Mouse (Mus musculus): Measurements from ENCODE around the gene Steap3.
"Not testable (repeated sequence)": the region's sequence is repeated elsewhere in the genome, so short reads cannot be mapped to it uniquely, and the experiment has no call there.

Gene Steap3

DNA sequence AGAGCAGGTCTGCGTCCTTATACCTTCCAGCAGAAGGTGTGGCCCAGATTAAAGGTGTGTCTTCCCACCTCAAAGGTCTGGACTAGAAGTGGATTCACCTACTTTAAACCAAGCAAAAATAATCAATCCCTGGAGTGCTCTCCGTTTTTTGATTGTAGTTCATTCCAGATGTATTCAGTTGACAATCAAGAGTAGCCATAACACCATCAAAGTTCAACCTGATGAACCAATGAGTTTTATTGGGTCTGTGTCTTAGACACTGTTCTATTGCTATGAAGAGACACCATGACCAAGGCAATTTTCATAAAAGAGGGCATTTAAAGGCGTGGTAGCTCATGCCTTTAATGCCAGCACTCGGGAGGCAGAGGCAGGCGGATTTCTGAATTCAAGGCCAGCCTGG, at the start of gene Steap3:
Steap3 (minus strand) TSS at position 101 of the 400 bp plus-strand sequence.
- no peak for DNase-seq (ENCODE audit: low spot score in 2 of 2)

DNA sequence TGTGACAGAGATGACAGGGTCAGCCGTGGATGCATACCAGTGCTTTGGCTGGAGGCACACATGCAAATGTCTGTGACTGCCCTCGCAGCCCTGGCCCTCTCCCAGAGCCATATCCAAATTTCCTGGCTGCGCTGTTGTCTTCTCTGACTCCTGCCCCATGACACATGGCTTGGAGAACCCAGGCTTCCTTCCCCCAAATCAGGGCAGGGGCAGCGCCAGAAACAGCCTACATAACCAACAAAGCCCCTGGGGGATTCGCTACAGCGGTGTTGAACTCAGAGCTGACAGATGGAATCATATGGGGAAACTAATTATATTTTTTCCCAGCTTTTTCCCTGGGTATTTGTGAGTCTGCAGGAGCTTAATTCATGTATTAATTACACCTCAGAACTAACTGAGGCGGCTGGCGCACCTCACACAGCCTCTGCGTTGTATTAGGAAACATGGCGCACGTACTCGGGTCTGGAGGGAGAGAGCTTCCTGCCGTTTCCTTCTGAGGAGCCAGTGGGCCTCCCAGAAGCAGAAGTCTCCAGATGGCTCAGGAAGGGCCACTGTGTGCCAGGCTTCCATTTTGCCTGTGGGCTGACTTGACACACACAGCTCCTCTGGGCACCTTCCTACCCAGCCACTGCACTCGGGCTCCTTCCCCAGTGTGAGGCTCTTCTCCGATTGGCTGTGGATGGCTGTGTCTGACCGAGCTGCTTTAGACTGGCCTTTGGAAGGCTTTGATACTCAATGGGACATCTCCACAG, 48.9 kb upstream of the Steap3 start:
- DNase-seq (ENCODE audit: low spot score in 2 of 2): no peak

DNA sequence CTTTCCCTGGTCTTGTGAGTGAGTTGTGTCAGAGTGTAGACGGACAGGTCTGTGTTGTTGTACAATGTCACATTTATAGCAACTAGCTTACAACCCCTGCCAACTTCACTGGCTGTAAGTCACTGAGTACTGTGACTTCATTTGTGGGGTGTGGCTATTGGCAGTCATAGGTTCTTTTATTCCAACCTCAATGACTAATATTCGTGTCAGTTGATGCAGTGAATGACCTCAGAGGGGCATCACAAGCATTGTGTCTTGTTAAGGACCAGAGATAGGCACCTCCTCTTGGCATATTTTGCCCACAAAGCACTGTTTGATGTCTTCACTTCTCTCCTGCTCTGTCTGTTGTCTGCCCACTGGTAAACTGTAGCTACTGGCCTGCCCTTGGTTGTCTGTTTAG, 33.3 kb upstream of the Steap3 start:
- DNase-seq (ENCODE audit: low spot score in 2 of 2): no peak

DNA sequence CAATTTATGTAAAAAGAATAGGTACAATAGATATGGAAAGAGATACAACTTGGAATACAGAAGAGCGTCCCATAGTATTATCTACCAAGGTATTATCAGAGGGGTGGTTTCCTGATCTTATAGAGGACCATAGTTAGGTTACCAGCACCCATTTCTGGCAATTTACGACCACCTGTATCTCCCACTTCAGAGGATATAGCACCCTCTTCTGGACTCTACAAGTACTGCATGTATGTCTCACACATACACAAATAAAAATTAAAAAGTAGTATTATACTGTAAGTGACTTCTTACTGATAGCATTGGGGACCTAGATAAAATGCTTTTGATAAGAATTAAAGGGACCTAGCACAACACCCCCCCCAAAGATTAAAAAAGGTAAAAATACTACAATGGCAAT, 24.4 kb upstream of the Steap3 start:
- DNase-seq (ENCODE audit: low spot score in 2 of 2): no peak

DNA sequence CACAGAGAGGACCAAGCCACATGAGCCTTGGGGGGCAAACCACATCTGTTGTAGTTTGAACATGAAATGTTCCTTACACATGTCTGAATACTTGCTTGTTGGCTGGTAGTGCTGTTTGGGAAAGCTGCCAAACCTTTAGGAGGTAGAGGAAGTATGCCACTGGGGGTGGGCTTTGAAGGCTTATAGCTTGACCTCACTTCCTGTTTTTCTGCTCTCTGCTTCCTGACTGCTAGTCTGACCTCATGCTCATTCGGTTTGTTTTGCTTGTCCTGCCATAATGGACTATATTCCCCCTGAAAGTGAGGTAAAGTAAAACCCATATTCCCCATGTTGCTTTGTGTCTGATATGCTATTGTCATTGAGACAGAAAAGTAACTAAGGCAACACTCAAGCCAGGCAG, 21.3 kb upstream of the Steap3 start:
- DNase-seq (ENCODE audit: low spot score in 2 of 2): no peak

DNA sequence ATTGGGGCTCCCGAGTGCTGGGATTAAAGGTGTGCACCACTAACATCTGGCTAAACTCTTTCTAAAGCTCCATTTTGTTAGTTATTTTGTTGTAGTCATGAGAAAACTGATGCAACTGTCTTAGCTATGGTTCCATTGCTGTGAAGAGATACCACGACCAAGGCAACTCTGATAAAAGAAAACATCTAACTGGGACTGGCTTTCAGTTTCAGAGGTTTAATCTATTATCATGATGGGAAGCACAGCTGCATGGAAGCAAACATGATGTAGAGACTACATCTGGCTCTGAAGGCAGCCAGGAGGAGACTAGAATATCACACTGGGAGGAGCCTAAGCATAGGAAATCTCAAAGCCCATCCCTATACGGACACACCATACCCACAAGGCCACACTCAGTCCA, 19.2 kb upstream of the Steap3 start:
- no peak for DNase-seq (ENCODE audit: low spot score in 2 of 2)

DNA sequence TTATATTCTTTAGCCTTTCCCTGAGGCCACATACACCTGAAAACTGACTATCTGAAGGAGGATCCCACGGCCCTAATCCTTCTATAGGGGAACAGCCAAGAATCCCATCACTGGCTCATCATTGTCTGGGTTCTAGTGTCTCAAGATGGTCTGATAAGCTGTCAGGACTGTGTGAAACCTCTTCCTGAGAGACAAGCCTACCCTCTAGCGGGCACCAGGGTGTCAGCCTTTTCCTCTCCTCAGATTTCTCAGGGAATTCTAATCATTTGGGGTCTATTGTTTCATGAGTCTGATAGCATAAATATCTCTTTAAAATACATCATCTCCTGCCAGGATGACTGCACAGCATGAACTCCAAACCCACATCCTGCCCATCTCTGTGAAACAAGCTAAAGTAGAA, 17.3 kb upstream of the Steap3 start:
- no peak for DNase-seq (ENCODE audit: low spot score in 2 of 2)

DNA sequence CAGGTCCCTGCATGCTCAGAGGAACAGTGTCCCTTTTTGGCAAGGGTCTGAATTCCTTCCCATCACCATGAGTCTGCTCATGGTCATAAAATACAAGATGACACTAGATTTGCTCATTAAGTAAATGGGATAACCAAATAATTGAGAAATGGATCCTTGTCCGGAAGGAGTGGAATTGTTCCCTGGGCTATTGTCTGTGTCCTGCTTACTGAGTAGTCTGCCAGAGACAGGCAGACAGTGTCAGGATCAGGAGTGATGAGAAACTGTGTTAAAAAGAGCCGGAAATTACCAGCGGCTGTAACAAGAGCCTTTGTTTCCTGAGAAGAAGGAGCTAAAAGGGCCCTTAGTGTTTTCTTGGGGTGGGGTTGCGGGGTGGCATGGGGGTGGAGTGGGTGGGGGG, 15.2 kb upstream of the Steap3 start:
- no peak for DNase-seq (ENCODE audit: low spot score in 2 of 2)

DNA sequence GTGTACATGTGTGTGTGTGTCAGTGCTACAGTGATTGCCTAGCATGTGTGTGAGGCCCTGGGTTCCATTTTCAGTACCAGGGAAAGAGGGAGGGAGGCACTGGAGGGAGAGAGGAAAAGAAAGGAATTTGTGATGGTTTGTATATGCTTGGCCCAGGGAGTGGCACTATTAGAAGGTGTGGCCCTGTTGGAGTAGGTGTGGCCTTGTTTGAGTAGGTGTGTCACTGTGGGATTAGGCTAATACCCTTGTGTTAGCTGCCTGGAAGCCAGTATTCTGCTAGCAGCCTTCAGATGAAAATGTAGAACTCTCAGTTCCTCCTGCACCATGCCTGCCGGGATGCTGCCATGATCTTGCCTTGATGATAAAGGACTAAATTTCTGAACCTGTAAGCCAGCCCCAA, 3.6 kb upstream of the Steap3 start:
- DNase-seq (ENCODE audit: low spot score in 2 of 2): not testable (repeated sequence)

DNA sequence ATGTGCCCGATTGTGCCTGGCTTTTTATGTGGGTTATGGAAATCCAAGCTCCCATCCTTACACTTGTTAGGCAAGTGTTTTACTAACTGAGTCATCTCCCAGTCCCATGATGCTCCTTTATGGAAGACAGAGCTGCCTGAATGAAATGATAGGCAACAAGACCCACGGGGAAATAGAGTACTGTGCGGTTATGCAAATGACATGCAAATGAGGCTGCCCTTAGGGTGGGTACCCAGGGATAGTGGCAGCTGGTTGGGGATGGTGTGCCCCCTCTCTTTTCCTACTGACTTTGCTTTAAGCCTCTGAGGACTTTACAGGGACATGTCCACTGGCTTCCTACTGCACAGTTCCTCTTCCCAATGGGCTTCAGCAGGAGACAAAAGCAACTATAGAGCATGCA, 2.7 kb upstream of the Steap3 start:
- no peak for DNase-seq (ENCODE audit: low spot score in 2 of 2)

DNA sequence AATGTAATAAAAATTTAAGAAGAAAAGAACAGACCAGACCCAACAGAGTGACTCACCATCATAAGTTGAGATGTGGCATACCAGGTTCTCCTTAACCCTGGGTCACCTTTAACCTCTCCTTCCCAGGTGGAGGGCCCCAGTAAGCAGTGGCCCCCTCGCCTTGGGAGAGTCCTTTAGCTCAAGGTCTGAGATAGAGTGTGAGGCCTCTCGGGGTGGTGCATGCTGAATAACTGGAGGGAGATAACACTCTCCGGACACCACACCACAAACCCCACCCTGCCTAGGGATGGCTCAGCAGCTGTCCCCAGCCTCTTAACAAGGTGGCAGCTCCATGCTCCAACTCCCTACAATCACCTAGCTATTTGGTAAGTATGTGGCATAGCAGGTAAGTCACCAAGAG, 1.6 kb downstream of the Steap3 start:
- no peak for DNase-seq (ENCODE audit: low spot score in 2 of 2)

DNA sequence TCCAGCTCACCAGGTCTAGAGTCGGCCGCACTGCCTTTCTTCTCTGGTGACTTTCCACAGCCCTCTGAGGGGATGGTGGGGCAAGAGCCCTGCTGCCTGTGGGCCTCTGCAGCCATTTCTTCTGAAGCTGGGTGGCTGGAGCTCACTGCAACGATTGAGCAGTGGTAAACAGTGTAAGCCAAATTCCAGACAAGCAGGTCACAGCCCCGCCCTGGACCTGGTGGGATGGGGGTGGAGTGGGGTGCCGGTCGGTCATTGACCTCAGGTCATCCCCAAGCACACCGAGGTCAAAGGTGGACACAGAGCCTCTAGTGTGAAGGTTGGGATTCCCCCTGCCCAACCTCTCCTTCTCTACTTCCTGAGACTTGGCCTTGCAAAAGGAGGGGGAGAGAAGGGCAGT, 2.4 kb downstream of the Steap3 start:
- no peak for DNase-seq (ENCODE audit: low spot score in 2 of 2)

DNA sequence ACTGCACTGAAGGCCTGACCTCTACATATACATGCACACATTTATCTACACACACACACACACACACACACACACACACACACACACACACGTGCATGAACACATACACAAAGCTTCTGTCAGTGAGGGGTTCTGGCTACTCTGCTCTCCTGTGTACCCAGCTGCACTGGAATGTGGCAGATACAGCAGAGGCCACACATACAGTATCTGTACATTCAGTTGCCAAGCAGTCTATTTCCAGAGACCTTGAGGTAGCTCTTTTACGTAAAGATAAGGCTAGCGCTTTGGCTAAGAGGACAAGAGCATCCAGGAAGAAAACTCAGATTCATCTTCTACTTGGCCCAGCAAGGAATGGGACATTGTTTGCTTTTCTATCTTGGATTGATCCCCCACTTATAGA, 4.9 kb downstream of the Steap3 start:
- DNase-seq (ENCODE audit: low spot score in 2 of 2): no peak

DNA sequence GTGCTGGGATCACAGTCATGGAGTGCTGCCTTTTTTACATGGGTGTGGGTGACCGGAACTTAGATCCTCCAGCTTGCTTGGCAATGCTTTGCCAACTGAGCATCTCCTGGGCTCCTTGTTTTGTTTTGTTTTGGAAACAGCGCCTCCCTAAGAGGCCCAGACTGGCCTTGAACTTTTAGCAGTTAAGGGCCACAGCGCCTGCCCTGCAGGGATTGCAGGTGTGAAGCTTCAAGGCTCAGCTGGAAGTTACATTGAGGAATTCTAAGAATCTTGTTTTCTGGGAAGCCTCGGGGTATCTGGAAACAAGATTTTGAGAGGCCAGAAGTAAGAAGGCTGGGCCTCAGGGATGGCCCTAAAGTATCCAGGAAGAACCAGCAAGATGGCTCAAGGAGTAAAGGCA, 6.0 kb downstream of the Steap3 start:
- no peak for DNase-seq (ENCODE audit: low spot score in 2 of 2)

DNA sequence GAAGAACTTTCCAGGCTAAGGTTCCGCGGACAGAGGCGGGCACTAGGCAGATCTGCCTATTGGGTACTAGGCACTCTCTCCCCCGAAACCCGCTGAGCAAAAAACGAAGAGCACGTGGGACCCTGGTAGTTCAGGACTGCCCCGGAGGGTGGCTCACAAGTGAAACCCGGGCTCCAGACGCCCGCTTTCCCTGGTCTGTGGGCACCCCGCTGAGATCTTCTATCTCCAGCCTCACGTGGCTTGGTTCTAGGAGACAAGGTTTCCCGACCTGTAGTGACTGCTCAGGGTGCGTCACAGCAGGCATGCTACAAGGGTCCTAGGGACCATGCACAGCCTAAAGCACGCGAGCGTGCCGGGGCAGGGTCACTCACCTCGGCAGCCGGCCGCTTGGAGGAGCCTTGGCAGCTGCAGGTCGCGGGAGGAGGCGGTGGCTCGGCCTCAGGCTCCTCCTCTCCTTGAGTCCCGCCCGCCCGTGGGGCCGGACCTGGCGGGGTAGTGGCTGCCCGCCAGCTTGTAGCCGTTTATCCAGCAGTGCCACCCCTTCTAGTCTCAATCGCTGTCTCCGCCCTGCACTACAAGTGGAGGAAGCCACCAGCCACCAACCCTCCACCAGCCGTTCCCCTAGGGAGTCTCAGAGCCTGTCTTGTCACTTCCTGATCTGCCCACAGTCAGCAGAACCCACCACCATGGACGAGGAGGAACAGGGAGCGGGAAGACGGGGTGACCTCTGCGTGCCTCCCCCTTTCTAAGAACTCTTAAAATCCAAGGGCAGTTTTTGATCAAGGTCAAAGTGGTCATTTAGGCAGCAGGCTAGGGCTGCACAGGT, 7.4 kb downstream of the Steap3 start:
- DNase-seq (ENCODE audit: low spot score in 2 of 2): peak; percentile 84

DNA sequence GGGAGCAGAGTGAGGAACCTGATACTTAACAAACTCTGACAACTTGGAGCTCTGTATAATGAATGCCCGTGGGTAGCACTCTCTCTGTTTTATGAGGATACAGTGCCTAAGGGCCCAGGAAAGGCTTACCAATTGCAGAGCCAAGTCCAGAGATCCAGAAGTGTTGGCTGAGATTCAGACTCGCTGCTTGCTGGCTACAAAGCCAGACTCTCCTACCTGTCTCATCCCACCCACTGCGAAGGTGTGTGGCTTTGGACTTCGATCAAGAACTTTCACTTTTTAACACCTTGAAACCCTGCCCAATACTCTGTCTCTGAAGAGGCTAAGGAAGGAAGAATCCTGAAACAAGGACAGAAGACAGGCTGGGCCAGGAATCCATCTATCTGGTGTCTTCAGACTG, 9.3 kb downstream of the Steap3 start:
- no peak for DNase-seq (ENCODE audit: low spot score in 2 of 2)

DNA sequence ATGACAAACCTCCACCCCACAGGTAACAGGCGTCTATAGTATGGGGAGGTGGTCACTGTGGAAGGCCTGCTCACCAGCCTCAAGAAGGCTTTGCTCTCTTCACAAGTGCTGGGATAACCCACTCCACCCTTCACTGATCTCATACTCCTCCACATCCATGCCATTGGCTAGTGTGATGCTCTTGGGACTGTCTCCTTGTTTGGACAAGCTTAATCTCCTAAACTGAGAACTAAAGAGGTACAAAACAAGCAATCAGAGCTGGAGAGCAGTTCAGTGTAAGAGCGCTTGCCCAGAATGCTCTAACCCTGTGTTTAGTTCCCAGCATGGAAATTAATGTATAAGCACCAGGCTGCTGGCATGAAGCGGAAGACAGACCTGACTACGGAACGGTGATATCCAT, 11.3 kb downstream of the Steap3 start:
- DNase-seq (ENCODE audit: low spot score in 2 of 2): no peak

DNA sequence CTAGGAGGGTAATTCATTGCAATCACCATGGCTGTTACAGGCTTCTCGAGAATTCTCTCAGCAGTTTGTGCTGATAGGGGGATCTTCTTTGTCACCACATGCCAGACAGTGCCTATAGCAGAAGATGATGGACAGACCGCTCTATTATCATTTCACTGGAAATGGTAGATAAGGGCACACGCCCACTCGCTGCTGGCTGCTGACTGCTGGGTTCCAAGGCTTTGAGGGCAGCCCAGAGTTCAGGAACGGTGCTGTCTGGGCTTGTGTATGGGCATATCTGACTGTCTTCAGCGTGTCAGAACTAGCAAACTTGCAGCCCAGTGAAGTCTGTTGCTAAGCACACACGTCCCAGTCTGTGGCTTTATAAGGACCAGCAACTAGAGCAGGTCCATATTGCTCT, 13.3 kb downstream of the Steap3 start:
- no peak for DNase-seq (ENCODE audit: low spot score in 2 of 2)

DNA sequence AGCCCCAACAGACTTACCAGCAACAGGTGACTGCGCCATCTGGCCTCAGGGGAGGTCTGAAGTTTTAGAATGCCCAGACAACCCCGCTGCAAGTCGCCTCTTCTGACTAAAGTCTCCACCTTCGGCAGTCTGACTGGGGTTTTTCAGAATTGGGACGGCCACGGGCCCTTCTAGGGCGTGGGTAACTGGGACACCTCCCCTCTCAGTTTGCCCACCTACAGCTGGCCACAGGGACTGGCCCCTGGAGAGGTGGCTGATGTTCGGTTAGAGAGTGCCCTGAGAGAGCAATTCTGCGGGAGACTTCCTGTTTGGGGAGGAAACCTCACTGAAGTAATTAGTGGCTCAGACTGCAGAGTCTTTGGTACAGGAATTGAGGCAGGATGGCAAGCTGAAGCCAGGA, 13.8 kb downstream of the Steap3 start:
- no peak for DNase-seq (ENCODE audit: low spot score in 2 of 2)

DNA sequence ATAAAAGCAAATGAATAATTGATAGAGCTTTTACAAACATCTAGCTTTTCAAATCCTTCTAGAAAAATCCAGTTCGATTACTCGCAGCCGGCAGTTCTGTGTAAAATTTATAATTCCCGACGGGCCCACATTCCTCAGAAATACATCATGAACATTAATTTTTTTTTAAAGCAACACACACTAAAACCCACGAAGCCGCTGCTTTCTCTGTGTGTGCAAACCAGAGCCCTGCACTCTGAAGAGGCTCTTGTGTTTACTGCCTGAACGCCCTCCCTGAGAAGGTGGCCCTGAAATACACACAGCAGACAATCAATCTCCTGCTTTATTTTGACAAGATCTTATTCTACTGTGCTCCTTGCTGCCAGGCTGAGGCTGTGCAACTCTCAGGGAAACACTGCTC, 14.3 kb downstream of the Steap3 start:
- DNase-seq (ENCODE audit: low spot score in 2 of 2): no peak

DNA sequence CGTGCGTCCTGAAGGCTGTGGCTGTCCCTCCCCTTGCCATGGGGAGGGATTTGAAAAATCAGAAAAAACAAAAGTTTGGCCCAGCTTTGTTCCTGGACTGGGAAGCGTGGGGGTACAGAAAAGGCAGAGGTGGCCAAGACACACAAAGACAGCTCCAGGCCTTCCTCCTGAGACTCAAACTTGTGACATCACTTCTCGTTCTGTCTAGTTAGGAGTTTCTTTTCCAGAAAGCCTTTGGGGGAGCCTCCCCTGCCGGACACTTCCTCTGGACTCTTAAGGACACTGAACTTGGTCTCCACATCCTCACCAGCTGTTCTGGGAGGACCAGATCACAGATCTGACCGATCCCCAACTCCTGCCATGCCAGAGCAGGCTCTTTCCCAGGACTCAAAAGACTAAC, 18.8 kb downstream of the Steap3 start:
- no peak for DNase-seq (ENCODE audit: low spot score in 2 of 2)

DNA sequence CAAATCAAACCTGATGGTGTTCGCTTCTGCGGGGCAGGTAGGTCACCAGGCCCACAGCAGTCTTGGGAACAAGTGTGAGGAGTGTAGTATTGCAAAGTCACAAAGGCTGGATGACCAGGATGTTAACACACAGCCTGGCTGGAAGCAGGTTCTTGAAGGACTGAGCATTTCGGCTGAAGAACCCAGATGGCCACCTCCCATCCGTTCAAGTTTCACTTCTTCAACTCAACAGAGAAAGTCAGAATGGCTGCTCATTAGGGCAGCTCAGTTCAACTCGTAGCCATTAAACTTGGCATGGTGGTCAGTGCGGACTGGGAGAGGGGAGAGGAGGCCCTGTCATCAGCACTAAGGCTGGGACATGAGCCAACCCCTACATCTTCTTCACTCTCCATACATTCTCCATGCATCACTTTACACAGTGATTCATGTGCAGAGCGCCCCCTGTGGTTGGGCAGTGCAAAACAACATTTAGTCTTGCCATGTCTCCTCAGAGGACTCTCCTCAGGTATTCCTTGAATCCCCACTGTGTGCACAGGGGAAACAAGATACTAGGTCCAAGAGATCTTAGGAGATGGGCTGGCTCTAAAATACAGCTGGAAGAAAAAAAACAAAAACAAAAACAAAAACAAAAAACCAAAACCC, 19.9 kb downstream of the Steap3 start:
- DNase-seq (ENCODE audit: low spot score in 2 of 2): no peak

DNA sequence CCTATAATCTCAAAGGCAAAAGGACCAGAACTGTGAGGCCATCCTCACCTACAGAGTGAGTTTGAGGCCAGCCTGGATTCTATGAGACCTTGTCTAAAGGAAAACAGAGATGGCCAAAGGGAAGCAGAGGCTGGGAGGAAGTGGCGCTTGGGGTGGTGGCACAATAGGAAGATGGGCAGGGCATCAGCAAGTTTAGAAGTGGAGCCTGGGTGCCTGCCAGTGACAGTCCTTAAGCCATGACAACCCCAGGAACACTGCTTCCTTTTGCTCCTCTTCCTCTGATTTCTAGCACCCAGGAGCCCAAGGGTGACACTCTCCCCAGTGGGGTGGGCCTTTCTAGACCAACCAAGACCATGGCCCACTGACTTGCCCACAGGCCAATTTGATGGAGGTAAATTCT, 21.3 kb downstream of the Steap3 start:
- no peak for DNase-seq (ENCODE audit: low spot score in 2 of 2)
